Mouse (Mus musculus): ENCODE measurements around the gene BC048562. TPM values are rescaled to one million over a fixed set of nuclear protein-coding genes. Genes with fewer than 3 reads are reported as not detected.

BC048562 gene
- total and polyA plus RNA-seq, 3 experiments: not detected

DNA sequence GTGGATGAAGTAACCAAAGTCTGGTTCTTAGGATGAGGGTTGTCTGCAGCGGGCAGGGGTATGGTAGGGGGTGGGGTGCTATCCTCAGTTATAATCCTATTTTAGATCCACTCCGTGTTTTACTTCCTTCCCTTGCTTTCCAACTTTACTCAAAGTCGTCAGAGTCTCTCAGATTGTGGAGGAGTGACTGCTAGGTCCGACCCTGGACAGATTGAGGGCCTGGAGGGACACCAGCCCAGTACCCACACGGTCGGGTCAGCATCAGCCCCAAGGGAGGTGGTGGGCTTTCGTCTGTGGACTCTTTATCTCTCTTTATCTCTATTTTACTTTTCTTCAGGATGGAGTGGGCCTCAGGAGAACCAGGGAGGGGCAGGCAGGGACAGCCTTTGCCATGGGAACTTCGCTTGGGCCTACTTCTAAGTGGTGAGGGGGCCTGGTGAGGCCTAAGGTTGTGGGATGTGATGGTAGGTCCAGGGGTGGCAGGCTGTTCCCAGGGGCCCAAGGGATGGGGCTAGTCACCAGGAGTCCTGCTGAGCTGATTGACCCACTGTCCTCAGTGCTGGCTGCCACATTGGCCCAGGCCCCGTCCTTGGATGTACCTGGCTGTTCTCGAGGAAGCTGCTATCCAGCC is 43.6 kb downstream of the BC048562 start, which contains the start of gene Lamb2:
TSS of gene Lamb2 (plus strand) at position 16 of the 631 bp plus-strand sequence.
- peak; percentile 71 for DNase-seq

- no peak for DNase-seq
Measured at GRCm38 (mm10) chr9:108480813-108481519, 44.7 kb downstream of the BC048562 start.

- no peak for DNase-seq
Measured at GRCm38 (mm10) chr9:108481520-108482210, 45.4 kb downstream of the BC048562 start.

- no peak for DNase-seq
Measured at GRCm38 (mm10) chr9:108483051-108483790, 46.9 kb downstream of the BC048562 start.

DNA sequence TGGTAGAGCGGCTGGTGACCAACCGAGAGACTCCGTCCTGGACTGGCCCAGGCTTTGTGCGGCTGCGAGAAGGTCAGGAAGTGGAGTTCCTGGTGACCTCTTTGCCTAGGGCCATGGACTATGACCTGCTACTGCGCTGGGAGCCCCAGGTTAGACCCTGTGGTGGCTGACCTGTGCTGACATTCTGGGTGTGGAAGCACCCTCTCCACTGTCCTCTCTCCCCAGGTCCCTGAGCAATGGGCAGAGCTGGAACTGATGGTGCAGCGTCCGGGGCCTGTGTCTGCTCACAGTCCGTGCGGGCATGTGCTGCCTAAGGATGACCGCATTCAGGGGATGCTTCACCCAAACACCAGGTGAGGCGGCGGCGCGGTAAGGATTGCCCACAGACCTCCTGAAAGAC is 47.7 kb downstream of the BC048562 start:
- no peak for DNase-seq

DNA sequence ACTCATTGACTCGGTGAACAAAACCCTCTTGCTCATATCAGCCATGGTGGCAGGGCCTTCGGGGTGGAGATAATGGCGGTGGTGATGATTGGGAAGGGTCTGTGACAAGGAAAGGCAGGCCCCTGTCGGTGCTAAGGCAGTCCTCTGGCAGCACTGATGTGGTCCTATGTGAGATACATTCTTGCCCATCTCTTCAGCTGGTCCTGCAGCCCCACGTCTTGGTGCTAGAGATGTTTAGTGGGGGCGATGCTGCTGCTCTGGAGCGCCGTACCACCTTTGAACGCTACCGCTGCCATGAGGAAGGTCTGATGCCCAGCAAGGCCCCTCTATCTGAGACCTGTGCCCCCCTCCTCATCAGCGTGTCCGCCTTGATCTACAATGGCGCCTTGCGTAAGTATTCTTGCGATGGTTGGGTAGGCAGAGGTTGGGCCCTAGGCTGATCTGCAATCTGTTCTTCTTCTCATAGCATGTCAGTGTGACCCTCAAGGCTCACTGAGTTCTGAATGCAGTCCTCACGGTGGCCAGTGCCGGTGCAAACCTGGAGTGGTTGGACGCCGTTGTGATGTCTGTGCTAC is 49.1 kb downstream of the BC048562 start:
- no peak for DNase-seq

GRCm38 (mm10) chr9:108486973-108487530 is 50.8 kb downstream of the BC048562 start:
- DNase-seq: no peak

- no peak for DNase-seq
Measured at GRCm38 (mm10) chr9:108488403-108488802, 52.1 kb downstream of the BC048562 start.

GRCm38 (mm10) chr9:108489215-108489614 is 52.9 kb downstream of the BC048562 start:
- DNase-seq: no peak

DNA sequence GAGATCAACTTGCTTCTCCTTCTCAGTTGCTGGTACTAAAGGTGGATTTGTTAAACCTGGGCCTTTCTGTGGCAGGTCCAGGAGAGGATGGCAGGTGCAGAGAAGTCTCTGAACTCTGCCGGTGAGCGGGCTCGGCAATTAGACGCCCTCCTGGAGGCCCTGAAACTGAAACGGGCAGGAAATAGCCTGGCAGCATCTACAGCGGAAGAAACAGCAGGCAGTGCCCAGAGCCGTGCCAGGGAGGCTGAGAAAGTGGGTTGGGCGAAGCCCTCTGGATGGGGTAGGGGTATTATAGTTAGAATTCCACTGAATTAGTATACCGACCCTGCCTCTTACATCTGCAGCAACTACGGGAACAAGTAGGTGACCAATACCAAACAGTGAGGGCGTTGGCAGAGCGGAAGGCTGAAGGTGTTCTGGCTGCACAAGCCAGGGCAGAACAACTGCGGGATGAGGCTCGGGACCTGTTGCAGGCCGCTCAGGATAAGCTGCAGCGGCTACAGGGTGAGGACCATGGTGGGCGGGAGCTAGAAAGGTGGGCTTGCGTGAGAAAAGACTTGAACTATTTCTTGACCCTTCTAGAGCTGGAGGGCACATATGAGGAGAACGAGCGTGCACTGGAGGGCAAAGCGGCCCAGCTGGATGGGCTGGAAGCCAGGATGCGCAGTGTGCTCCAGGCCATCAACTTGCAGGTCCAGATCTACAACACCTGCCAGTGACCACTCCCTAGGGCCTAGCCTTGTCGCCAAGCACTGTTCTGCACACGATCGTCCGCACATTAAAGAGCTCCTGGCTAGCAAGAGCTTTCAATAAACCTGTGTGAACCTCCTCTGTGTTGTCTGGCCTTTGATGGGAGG is 53.6 kb downstream of the BC048562 start:
- DNase-seq: no peak

GRCm38 (mm10) chr9:108490559-108491285 is 54.4 kb downstream of the BC048562 start, which contains the start of gene Usp19:
Usp19 (plus strand) TSS chr9:108490602.
- DNase-seq: peak; percentile 97

DNA sequence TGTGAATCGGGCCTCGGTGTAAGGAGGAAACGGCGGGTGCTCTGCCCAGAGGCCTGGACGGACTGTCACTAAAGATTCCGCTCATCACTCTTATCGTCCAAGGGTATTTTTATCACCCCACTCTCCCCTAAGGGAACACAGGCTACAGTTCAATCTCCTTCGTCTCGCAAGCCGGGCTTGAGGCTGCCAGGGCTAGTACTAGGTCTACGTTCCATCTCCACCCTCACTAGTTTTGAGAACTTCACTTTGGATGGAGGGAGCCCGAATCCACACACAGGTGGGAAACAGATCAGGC is 55.0 kb downstream of the BC048562 start:
- DNase-seq: no peak

- DNase-seq: peak; percentile 94
Measured at GRCm38 (mm10) chr9:108492043-108492750, 55.9 kb downstream of the BC048562 start.

- no peak for DNase-seq
Measured at GRCm38 (mm10) chr9:108493246-108493645, 57.0 kb downstream of the BC048562 start.

GRCm38 (mm10) chr9:108494146-108494825 is 58.0 kb downstream of the BC048562 start:
- DNase-seq: no peak

GRCm38 (mm10) chr9:108494905-108495304 is 58.6 kb downstream of the BC048562 start:
- DNase-seq: no peak

All from adrenal gland, adult 2 months (tissue).